ENCODE assay signal across 31 mouse cellular contexts in genomic region chr6:84995418-84995817, GRCm38 (mm10).
A peak's percentile ranks its signal among the peaks of the same experiment; 100 is the strongest.
DNase-seq lines count a peak whose midpoint lies in the region; ATAC-seq and TF ChIP-seq lines count a peak whose summit lies in the region.
"Had no signal": no experiment of that assay in that cellular context is flagged by ENCODE, and none has a peak within 500 bp of the region (broad histone marks: within the 10 kb centered on the region; RNA-seq: fewer than 3 reads in every experiment).

No protein-coding gene starts in this region.

- TF ChIP-seq EP300 in MEL (IDR thresholded peaks at IDR 0.05; ENCODE audit: low read depth in 1 of 2, low read length in 2 of 2): no peak

- H3K79me2 ChIP-seq in MEL (ENCODE audit: control insufficient read depth, insufficient read depth, low read length, poor library complexity): no peaks in the 10 kb centered on the region

- ATAC-seq in intestine, postnatal 0 days: no peak
- no peak for ATAC-seq in intestine, embryonic 16.5 days
- ATAC-seq in lung, embryonic 14.5 days (ENCODE audit: insufficient read depth): no peak
- ATAC-seq in hindbrain, embryonic 16.5 days: no peak
- ATAC-seq: forebrain, embryonic 15.5 days; midbrain, embryonic 13.5 days had no signal

- no peak overlapping the region for H3K4me3 ChIP-seq in intestine, postnatal 0 days (ENCODE audit: low read depth, low read length)
- no peak overlapping the region for H3K4me3 ChIP-seq in intestine, embryonic 16.5 days (ENCODE audit: low read length)
- H3K4me3 ChIP-seq in lung, embryonic 14.5 days (ENCODE audit: low read depth, low read length): no peak overlapping the region
- H3K4me3 ChIP-seq in MEL (ENCODE audit: control insufficient read depth in 1 of 2, insufficient read depth in 1 of 2, low read depth in 2 of 2, low read length in 2 of 2): no peak overlapping the region
- no peak overlapping the region for H3K4me3 ChIP-seq in hindbrain, embryonic 16.5 days (ENCODE audit: low read length)
- H3K4me3 ChIP-seq: embryonic facial prominence, embryonic 13.5 days; forebrain, embryonic 10.5 days; forebrain, embryonic 15.5 days; gastrocnemius, adult 2 months; heart, embryonic 12.5 days; limb, embryonic 10.5 days; limb, embryonic 15.5 days; lung, embryonic 15.5 days; midbrain, embryonic 13.5 days; neural tube, embryonic 15.5 days; stomach, embryonic 15.5 days had no signal

- 0 out of 2 replicates have a peak, but pooled peaks have one; percentile 10 for TF ChIP-seq CTCF in intestine, postnatal 0 days (IDR thresholded peaks at IDR 0.05; ENCODE audit: low read depth)
- peak; percentile 15; the same call in 1 of the 2 replicates for TF ChIP-seq CTCF in lung, embryonic 14.5 days (IDR thresholded peaks at IDR 0.05; ENCODE audit: low read depth)
- TF ChIP-seq CTCF in MEL (IDR thresholded peaks at IDR 0.05 in 2 of 3, conservative IDR thresholded peaks at IDR 0.05 in 1 of 3; ENCODE audit: control insufficient read depth in 1 of 3, insufficient read depth in 1 of 3, low read depth in 2 of 3, low read length in 3 of 3, poor library complexity in 1 of 3, severe bottlenecking in 1 of 3): peak in 2 of 3 experiments; percentile 23 to 27; a peak in 2 of 6 replicates

- no peak overlapping the region for H3K4me2 ChIP-seq in intestine, postnatal 0 days (replicated peaks; ENCODE audit: low read depth)
- no peak overlapping the region for H3K4me2 ChIP-seq in intestine, embryonic 16.5 days (ENCODE audit: low read depth, low read length)
- no peak overlapping the region for H3K4me2 ChIP-seq in lung, embryonic 14.5 days
- H3K4me2 ChIP-seq in hindbrain, embryonic 16.5 days (ENCODE audit: low read length): no peak overlapping the region
- H3K4me2 ChIP-seq: embryonic facial prominence, embryonic 13.5 days; forebrain, embryonic 15.5 days; heart, embryonic 12.5 days; hindbrain, embryonic 14.5 days; limb, embryonic 15.5 days; lung, embryonic 15.5 days; midbrain, embryonic 13.5 days; neural tube, embryonic 15.5 days; stomach, embryonic 15.5 days had no signal

- no peaks in the 10 kb centered on the region for H3K27me3 ChIP-seq in intestine, postnatal 0 days (replicated peaks; ENCODE audit: control insufficient read depth, insufficient read depth, low read length)
- H3K27me3 ChIP-seq in intestine, embryonic 16.5 days (replicated peaks; ENCODE audit: control insufficient read depth, insufficient read depth, low read length): no peaks in the 10 kb centered on the region
- no peaks in the 10 kb centered on the region for H3K27me3 ChIP-seq in lung, embryonic 14.5 days (ENCODE audit: insufficient read depth, low read length)
- no peaks in the 10 kb centered on the region for H3K27me3 ChIP-seq in MEL (ENCODE audit: control insufficient read depth in 1 of 2, insufficient read depth in 2 of 2, low read length in 2 of 2)
- H3K27me3 ChIP-seq in hindbrain, embryonic 16.5 days (replicated peaks; ENCODE audit: control insufficient read depth, insufficient read depth, low read length): no peaks in the 10 kb centered on the region
- H3K27me3 ChIP-seq: embryonic facial prominence, embryonic 13.5 days; forebrain, embryonic 15.5 days; heart, embryonic 12.5 days; limb, embryonic 15.5 days; lung, embryonic 15.5 days; midbrain, embryonic 13.5 days; neural tube, embryonic 15.5 days; stomach, embryonic 15.5 days had no signal

- H3K9ac ChIP-seq in intestine, postnatal 0 days (ENCODE audit: low read depth, low read length): no peak overlapping the region
- H3K9ac ChIP-seq in intestine, embryonic 16.5 days (ENCODE audit: low read depth, low read length): no peak overlapping the region
- H3K9ac ChIP-seq in lung, embryonic 14.5 days: no peak overlapping the region
- no peak overlapping the region for H3K9ac ChIP-seq in MEL (ENCODE audit: control insufficient read depth, low read depth, low read length, poor library complexity, severe bottlenecking)
- H3K9ac ChIP-seq in hindbrain, embryonic 16.5 days (ENCODE audit: low read depth, low read length): no peak overlapping the region
- H3K9ac ChIP-seq: embryonic facial prominence, embryonic 13.5 days; forebrain, embryonic 15.5 days; heart, embryonic 12.5 days; hindbrain, embryonic 14.5 days; limb, embryonic 15.5 days; liver, embryonic 14.5 days; lung, embryonic 15.5 days; midbrain, embryonic 13.5 days; neural tube, embryonic 15.5 days; stomach, embryonic 15.5 days had no signal

- no peaks in the 10 kb centered on the region for H3K9me3 ChIP-seq in intestine, postnatal 0 days (ENCODE audit: control insufficient read depth)
- no peaks in the 10 kb centered on the region for H3K9me3 ChIP-seq in intestine, embryonic 16.5 days (ENCODE audit: control insufficient read depth, low read length)
- H3K9me3 ChIP-seq in lung, embryonic 14.5 days (ENCODE audit: low read depth, low read length): no peaks in the 10 kb centered on the region
- H3K9me3 ChIP-seq in MEL (replicated peaks; ENCODE audit: insufficient read depth, low read length): no peaks in the 10 kb centered on the region
- H3K9me3 ChIP-seq in hindbrain, embryonic 16.5 days (ENCODE audit: control insufficient read depth, low read length): no peaks in the 10 kb centered on the region; the same call in 1 of the 2 replicates
- H3K9me3 ChIP-seq: forebrain, embryonic 10.5 days; forebrain, embryonic 15.5 days; heart, embryonic 12.5 days; limb, embryonic 10.5 days; limb, embryonic 15.5 days; lung, embryonic 15.5 days; midbrain, embryonic 13.5 days; neural tube, embryonic 15.5 days; stomach, embryonic 15.5 days had no signal

- peak; percentile 12; the same call in 1 of the 2 replicates for TF ChIP-seq RAD21 in MEL (IDR thresholded peaks at IDR 0.05; ENCODE audit: low read depth, low read length)

- no peak for TF ChIP-seq POLR2A in MEL (IDR thresholded peaks at IDR 0.05; ENCODE audit: control insufficient read depth in 1 of 2, insufficient read depth in 1 of 2, low read depth in 1 of 2, low read length in 2 of 2, poor library complexity in 1 of 2)

- H3K4me1 ChIP-seq in intestine, postnatal 0 days (replicated peaks; ENCODE audit: control insufficient read depth, insufficient read depth, low read length): no peaks in the 10 kb centered on the region
- no peaks in the 10 kb centered on the region for H3K4me1 ChIP-seq in intestine, embryonic 16.5 days (ENCODE audit: control insufficient read depth, insufficient read depth, low read length)
- no peaks in the 10 kb centered on the region for H3K4me1 ChIP-seq in lung, embryonic 14.5 days (ENCODE audit: insufficient read depth)
- no peaks in the 10 kb centered on the region for H3K4me1 ChIP-seq in MEL (ENCODE audit: control insufficient read depth in 1 of 2, insufficient read depth in 2 of 2, low read length in 2 of 2)
- H3K4me1 ChIP-seq in hindbrain, embryonic 16.5 days (ENCODE audit: control insufficient read depth, insufficient read depth, low read depth, low read length): no peaks in the 10 kb centered on the region
- H3K4me1 ChIP-seq: embryonic facial prominence, embryonic 13.5 days; forebrain, embryonic 10.5 days; forebrain, embryonic 15.5 days; heart, embryonic 12.5 days; limb, embryonic 15.5 days; lung, embryonic 15.5 days; midbrain, embryonic 13.5 days; neural tube, embryonic 15.5 days; stomach, embryonic 15.5 days had no signal

- H3K27ac ChIP-seq in intestine, postnatal 0 days (ENCODE audit: low read depth, low read length): no peak overlapping the region
- no peak overlapping the region for H3K27ac ChIP-seq in intestine, embryonic 16.5 days (ENCODE audit: low read length)
- H3K27ac ChIP-seq in lung, embryonic 14.5 days (ENCODE audit: low read depth): no peak overlapping the region
- H3K27ac ChIP-seq in MEL (ENCODE audit: control insufficient read depth, low read depth, low read length): no peak overlapping the region
- H3K27ac ChIP-seq in hindbrain, embryonic 16.5 days (ENCODE audit: low read depth, low read length): no peak overlapping the region
- H3K27ac ChIP-seq: embryonic facial prominence, embryonic 13.5 days; forebrain, embryonic 10.5 days; forebrain, embryonic 15.5 days; gastrocnemius, adult 2 months; hindbrain, embryonic 14.5 days; limb, embryonic 10.5 days; limb, embryonic 15.5 days; liver, embryonic 14.5 days; lung, embryonic 15.5 days; macrophage; midbrain, embryonic 13.5 days; neural tube, embryonic 15.5 days; stomach, embryonic 15.5 days had no signal

- no peaks in the 10 kb centered on the region for H3K36me3 ChIP-seq in intestine, postnatal 0 days (ENCODE audit: control insufficient read depth, insufficient read depth)
- H3K36me3 ChIP-seq in intestine, embryonic 16.5 days (ENCODE audit: control insufficient read depth, insufficient read depth, low read length): no peaks in the 10 kb centered on the region
- no peaks in the 10 kb centered on the region for H3K36me3 ChIP-seq in lung, embryonic 14.5 days (ENCODE audit: insufficient read depth)
- no peaks in the 10 kb centered on the region for H3K36me3 ChIP-seq in MEL (ENCODE audit: control insufficient read depth in 1 of 2, insufficient read depth in 2 of 2, low read length in 2 of 2)
- H3K36me3 ChIP-seq in hindbrain, embryonic 16.5 days (ENCODE audit: control insufficient read depth, insufficient read depth, low read length): no peaks in the 10 kb centered on the region
- H3K36me3 ChIP-seq: forebrain, embryonic 10.5 days; limb, embryonic 15.5 days; lung, embryonic 15.5 days; midbrain, embryonic 13.5 days; neural tube, embryonic 15.5 days; stomach, embryonic 15.5 days had no signal

- DNase-seq in lung, embryonic 14.5 days: no peak
- DNase-seq in lung, postnatal 25 days (ENCODE audit: low spot score): no peak
- DNase-seq in MEL (ENCODE audit: low read depth, low spot score): no peak
- no peak for DNase-seq in cerebellum, postnatal 36 days
- DNase-seq: adrenal gland, postnatal 14 days; cerebellum, adult 11-12 months; cerebellum, adult 9-11 months; gastrocnemius, adult 2 months; gastrocnemius, postnatal 36 days; heart, adult 18-20 months; kidney, adult 8-10 months; kidney, postnatal 14 days; retina, postnatal 1 day; right cerebral cortex, postnatal 14 days; thymus, postnatal 25 days had no signal

TF ChIP-seq in MEL, 35 proteins besides CTCF, POLR2A, EP300 and RAD21 (continues in another document):
- TF ChIP-seq GATA1 (IDR thresholded peaks at IDR 0.05; ENCODE audit: low read depth, low read length) (no peak), ZMIZ1 (IDR thresholded peaks at IDR 0.05; ENCODE audit: low read depth, low read length) (no peak), GABPA (IDR thresholded peaks at IDR 0.05; ENCODE audit: low read depth, low read length) (no peak), CHD2 (IDR thresholded peaks at IDR 0.05; ENCODE audit: low read length) (no peak), CHD1 (IDR thresholded peaks at IDR 0.05; ENCODE audit: low read depth, low read length) (no peak), SMC3 (IDR thresholded peaks at IDR 0.05; ENCODE audit: low read depth, low read length) (no peak), MYB (IDR thresholded peaks at IDR 0.05; ENCODE audit: low read depth, low read length) (no peak), UBTF (IDR thresholded peaks at IDR 0.05; ENCODE audit: borderline replicate concordance, insufficient read depth, low read depth, low read length) (no peak), TBP (IDR thresholded peaks at IDR 0.05; ENCODE audit: low read depth, low read length) (no peak), SIN3A (IDR thresholded peaks at IDR 0.05; ENCODE audit: low read length) (no peak), NELFE (IDR thresholded peaks at IDR 0.05; ENCODE audit: low read depth, low read length) (no peak), USF1 (IDR thresholded peaks at IDR 0.05; ENCODE audit: low read depth, low read length) (no peak)
